Comparison of ENCODE assay signal across 8 mouse cellular contexts in the genomic region with DNA sequence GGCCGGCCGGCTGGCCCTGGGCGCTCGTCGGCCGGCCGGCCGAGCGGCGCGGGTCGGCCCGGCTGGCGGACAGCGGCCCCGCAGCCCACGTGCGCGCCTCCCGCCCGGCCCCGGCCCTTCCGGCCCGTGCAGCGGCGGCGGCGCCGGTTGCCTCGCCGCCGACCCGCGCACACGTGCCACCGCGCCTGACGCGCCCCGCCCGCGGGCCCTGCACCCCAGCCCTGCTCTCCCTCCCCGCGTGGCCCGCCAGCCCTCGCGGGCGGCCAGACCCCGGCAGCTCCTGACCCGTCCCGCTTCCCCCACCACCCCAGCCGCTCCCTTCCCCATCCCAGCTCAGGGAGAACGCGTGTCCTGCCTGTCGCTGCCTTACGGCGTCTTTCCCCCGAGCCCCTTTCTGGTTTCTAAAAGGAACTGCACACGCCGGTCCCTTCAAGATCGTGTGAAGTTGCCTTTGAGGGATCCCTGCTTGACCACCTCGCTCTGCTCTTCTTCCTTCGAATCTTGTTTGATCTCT. TPM values are rescaled to one million over a fixed set of nuclear protein-coding genes. Genes with fewer than 3 reads are reported as not detected.
A peak's percentile ranks its signal among the peaks of the same experiment; 100 is the strongest.
DNase-seq lines count a peak whose midpoint lies in the region; ATAC-seq and TF ChIP-seq lines count a peak whose summit lies in the region.

No protein-coding gene starts in this region.

- TF ChIP-seq CTCF in heart, adult 2 months (IDR thresholded peaks at IDR 0.05): no peak
- no peak for TF ChIP-seq CTCF in lung, adult 2 months (IDR thresholded peaks at IDR 0.05; ENCODE audit: insufficient read depth, low read length)

- H3K27me3 ChIP-seq in heart, adult 2 months (ENCODE audit: control insufficient read depth, insufficient read depth, low read length): no peaks in the 10 kb centered on the region
- H3K27me3 ChIP-seq in kidney, embryonic 15.5 days: no peaks in the 10 kb centered on the region
- H3K27me3 ChIP-seq in neural tube, embryonic 13.5 days: no peaks in the 10 kb centered on the region

- whole genome bisulfite sequencing in heart, adult 2 months: 5% methylated on average over 61 of the region's 63 CpGs
- under 1% methylated on average over 42 of the region's 63 CpGs for WGBS in kidney, embryonic 15.5 days
- WGBS in lung, adult 2 months: 2% methylated on average over 54 of the region's 63 CpGs
- 0% methylated on average over 11 of the region's 63 CpGs for WGBS in neural tube, embryonic 13.5 days

- no peak for TF ChIP-seq POLR2A in heart, adult 2 months (IDR thresholded peaks at IDR 0.05; ENCODE audit: insufficient read depth, low read depth, low read length)
- TF ChIP-seq POLR2A in lung, adult 2 months (IDR thresholded peaks at IDR 0.05; ENCODE audit: borderline replicate concordance, extremely low read depth, low read depth, low read length): no peak

- no peaks in the 10 kb centered on the region for H3K79me2 ChIP-seq in heart, adult 2 months (replicated peaks; ENCODE audit: control insufficient read depth, insufficient read depth, low read length)

- intact Hi-C loops in heart, adult 2 months (cut with DNase I): loop anchor here (2.0 to 5.0 kb wide), 3 partner anchors 64 to 466 kb away; no protein-coding TSS in a partner anchor

- H3K4me1 ChIP-seq in heart, adult 2 months (ENCODE audit: control insufficient read depth, insufficient read depth, low read length): peaks cover 4% of the 10 kb centered on the region; the same call in 1 of the 2 replicates
- peaks cover 26% of the 10 kb centered on the region for H3K4me1 ChIP-seq in kidney, embryonic 15.5 days
- H3K4me1 ChIP-seq in lung, adult 2 months (ENCODE audit: control insufficient read depth, insufficient read depth, low read length): peaks cover 2% of the 10 kb centered on the region; the same call in 1 of the 2 replicates
- H3K4me1 ChIP-seq in neural tube, embryonic 13.5 days (replicated peaks): peaks cover 20% of the 10 kb centered on the region

- peak overlapping the region; percentile 73 for H3K4me2 ChIP-seq in kidney, embryonic 15.5 days
- peak overlapping the region; percentile 81 for H3K4me2 ChIP-seq in neural tube, embryonic 13.5 days

- peak; percentile 44 for DNase-seq in 3134 (ENCODE audit: extremely low read depth, insufficient read length, low spot score)
- DNase-seq in T-cell, adult 2 months (ENCODE audit: low spot score): peak; percentile 17
- peak; percentile 23 to 47 for DNase-seq in cerebellum, postnatal 4 days (ENCODE audit: low spot score in 2 of 2)
- peak in 1 of 2 experiments; percentile 56 for DNase-seq in heart, adult 2 months
- no peak for DNase-seq in lung, adult 2 months
- peak; percentile 69 for DNase-seq in testis, postnatal 10 days (ENCODE audit: low spot score)

- TF ChIP-seq EP300 in heart, adult 2 months (IDR thresholded peaks at IDR 0.05; ENCODE audit: insufficient read depth, low read depth, low read length): no peak

- H3K4me3 ChIP-seq in heart, adult 2 months: peak overlapping the region; percentile 67
- H3K4me3 ChIP-seq in kidney, embryonic 15.5 days (replicated peaks): peak overlapping the region; percentile 74
- H3K4me3 ChIP-seq in lung, adult 2 months (replicated peaks; ENCODE audit: extremely low read depth, low read depth, low read length): peak overlapping the region; percentile 91
- peak overlapping the region; percentile 90 for H3K4me3 ChIP-seq in neural tube, embryonic 13.5 days

- H3K27ac ChIP-seq in heart, adult 2 months: peak overlapping the region; percentile 77
- peak overlapping the region; percentile 94 for H3K27ac ChIP-seq in kidney, embryonic 15.5 days
- peak overlapping the region; percentile 94 for H3K27ac ChIP-seq in neural tube, embryonic 13.5 days (replicated peaks)

- peak; percentile 40 for ATAC-seq in kidney, embryonic 15.5 days (replicated peaks; ENCODE audit: low FRiP score)
- ATAC-seq in neural tube, embryonic 13.5 days (ENCODE audit: low read depth): peak; percentile 67

- no peaks in the 10 kb centered on the region for H3K9me3 ChIP-seq in kidney, embryonic 15.5 days (replicated peaks)
- H3K9me3 ChIP-seq in neural tube, embryonic 13.5 days: no peaks in the 10 kb centered on the region

- H3K9ac ChIP-seq in heart, adult 2 months (ENCODE audit: low read depth, low read length): peak overlapping the region; percentile 75
- peak overlapping the region; percentile 85 for H3K9ac ChIP-seq in kidney, embryonic 15.5 days
- peak overlapping the region; percentile 90 for H3K9ac ChIP-seq in neural tube, embryonic 13.5 days

- H3K36me3 ChIP-seq in heart, adult 2 months (ENCODE audit: control insufficient read depth, insufficient read depth, low read length): peaks cover 3% of the 10 kb centered on the region; the same call in 1 of the 2 replicates
- no peaks in the 10 kb centered on the region for H3K36me3 ChIP-seq in kidney, embryonic 15.5 days
- H3K36me3 ChIP-seq in neural tube, embryonic 13.5 days: no peaks in the 10 kb centered on the region

RNA-seq across cellular contexts. Expression of gene Ipo5, which starts 0.4 kb away (rescaled TPM):
- total RNA-seq in heart, adult 2 months (2021): 100 to 1,000 TPM in 1 of 2 experiments, 10 to 100 TPM in 1; 98.0 to 119 TPM
- polyA plus RNA-seq in heart, adult 2 months (2012; rRNA removed): 35.5 and 74.4 TPM in 2 replicates
- polyA plus RNA-seq in kidney, embryonic 15.5 days (2015; fragmentation: Nextera tagmentation; extraction: Ambion mirVana): 99.2 and 102 TPM in 2 replicates
- polyA plus RNA-seq in lung, adult 2 months (2012; rRNA removed): 10.3 and 17.8 TPM in 2 replicates
- polyA plus RNA-seq in neural tube, embryonic 13.5 days (2015; fragmentation: Nextera tagmentation; extraction: Ambion mirVana): 56.5 and 59.2 TPM in 2 replicates
